Mouse (Mus musculus): ENCODE results near the gene Dusp8. TPM values are rescaled to one million over a fixed set of nuclear protein-coding genes. Genes with fewer than 3 reads are reported as not detected.

Gene Dusp8
- polyA plus RNA-seq, 1 experiment, result 33.3 TPM

- peak; percentile 50 for DNase-seq
- TF ChIP-seq CTCF (IDR thresholded peaks at IDR 0.05; ENCODE audit: insufficient read depth, low read length) (no peak), POLR2A (IDR thresholded peaks at IDR 0.05; ENCODE audit: borderline replicate concordance, extremely low read depth, low read depth, low read length) (peak; percentile 65; the same call in 1 of the 2 replicates)
- WGBS, result 31% methylated on average over 2 of the region's 2 CpGs
- Histone ChIP-seq H3K4me3 (replicated peaks; ENCODE audit: extremely low read depth, low read depth, low read length) (no peak overlapping the region), H3K4me1 (ENCODE audit: control insufficient read depth, insufficient read depth, low read length) (peaks cover 30% of the 10 kb centered on the region)
Measured at GRCm38 (mm10) chr7:142034198-142034597, 61.4 kb downstream of the Dusp8 start.

- DNase-seq, result no peak
- Histone ChIP-seq H3K4me1 (ENCODE audit: control insufficient read depth, insufficient read depth, low read length) (peaks cover 32% of the 10 kb centered on the region), H3K4me3 (replicated peaks; ENCODE audit: extremely low read depth, low read depth, low read length) (no peak overlapping the region)
- no peak for TF ChIP-seq POLR2A (IDR thresholded peaks at IDR 0.05; ENCODE audit: borderline replicate concordance, extremely low read depth, low read depth, low read length)
- TF ChIP-seq CTCF (IDR thresholded peaks at IDR 0.05; ENCODE audit: insufficient read depth, low read length), result no peak
Measured at GRCm38 (mm10) chr7:142030073-142030472, 65.6 kb downstream of the Dusp8 start.

Other genes with a start within 250 kb of the Dusp8 start
- gene Tollip, start 177.3 kb downstream of the Dusp8 start, polyA plus RNA-seq (2012; rRNA removed), result 82.2 and 99.6 TPM in 2 replicates
- gene Brsk2, start 146.1 kb downstream of the Dusp8 start, polyA plus RNA-seq (2012; rRNA removed), result 0.31 and 0.41 TPM in 2 replicates
- 40.6 and 54.0 TPM in 2 replicates for gene Mob2, start 34.8 kb downstream of the Dusp8 start, polyA plus RNA-seq (2012; rRNA removed)
- not detected in 2 replicates for gene Gm45618, start 24.9 kb upstream of the Dusp8 start, polyA plus RNA-seq (2012; rRNA removed)
- not detected in 2 replicates for gene Gm39115, start 40.2 kb upstream of the Dusp8 start, polyA plus RNA-seq (2012; rRNA removed)
- not detected in 2 replicates for gene Gm45337, start 48.8 kb upstream of the Dusp8 start, polyA plus RNA-seq (2012; rRNA removed)
- not detected in 2 replicates for gene Gm29735, start 61.3 kb upstream of the Dusp8 start, polyA plus RNA-seq (2012; rRNA removed)
- not detected in 2 replicates for gene Gm4553, start 69.9 kb upstream of the Dusp8 start, polyA plus RNA-seq (2012; rRNA removed)
- not detected in 2 replicates for gene Krtap5-2, start 80.2 kb upstream of the Dusp8 start, polyA plus RNA-seq (2012; rRNA removed)
- not detected in 2 replicates for gene Gm10153, start 94.5 kb upstream of the Dusp8 start, polyA plus RNA-seq (2012; rRNA removed)
- gene Krtap5-3, start 105.5 kb upstream of the Dusp8 start, polyA plus RNA-seq (2012; rRNA removed), result not detected in 2 replicates
- not detected in 2 replicates for gene Gm7579, start 116.0 kb upstream of the Dusp8 start, polyA plus RNA-seq (2012; rRNA removed)
- gene Krtap5-5, start 134.1 kb upstream of the Dusp8 start, polyA plus RNA-seq (2012; rRNA removed), result 0.28 and 0.30 TPM in 2 replicates
- not detected in 2 replicates for gene Gm40460, start 145.2 kb upstream of the Dusp8 start, polyA plus RNA-seq (2012; rRNA removed)
- gene Gm2431, start 162.5 kb upstream of the Dusp8 start, polyA plus RNA-seq (2012; rRNA removed), result not detected in 2 replicates
- not detected in 2 replicates for gene Gm4559, start 178.5 kb upstream of the Dusp8 start, polyA plus RNA-seq (2012; rRNA removed)
- not detected in 2 replicates for gene Krtap5-1, start 201.3 kb upstream of the Dusp8 start, polyA plus RNA-seq (2012; rRNA removed)
- gene Krtap5-4, start 207.7 kb upstream of the Dusp8 start, polyA plus RNA-seq (2012; rRNA removed), result not detected in 2 replicates